Mouse (Mus musculus): Measurements from ENCODE around the gene Tmem235.

Gene Tmem235

GRCm38 (mm10) chr11:117865988-117866387 lies 5.4 kb downstream of the Tmem235 start:
- no peak for DNase-seq (ENCODE audit: low spot score)

GRCm38 (mm10) chr11:117870688-117871365 lies 10.3 kb downstream of the Tmem235 start:
- peak; percentile 65 for DNase-seq (ENCODE audit: low spot score)

- DNase-seq (ENCODE audit: low spot score), result no peak
Observed at GRCm38 (mm10) chr11:117871376-117871775, 10.8 kb downstream of the Tmem235 start.

- DNase-seq (ENCODE audit: low spot score), result no peak
Observed at GRCm38 (mm10) chr11:117871911-117872584, 11.5 kb downstream of the Tmem235 start.

- peak; percentile 71 for DNase-seq (ENCODE audit: low spot score)
Observed at GRCm38 (mm10) chr11:117872861-117873608, 12.5 kb downstream of the Tmem235 start, which contains the start of gene Tha1. Tha1 (minus strand) TSS chr11:117873481.

GRCm38 (mm10) chr11:117874419-117874818 lies 13.9 kb downstream of the Tmem235 start:
- no peak for DNase-seq (ENCODE audit: low spot score)

- DNase-seq (ENCODE audit: low spot score), result no peak
Observed at GRCm38 (mm10) chr11:117875681-117876080, 15.1 kb downstream of the Tmem235 start.

- DNase-seq (ENCODE audit: low spot score), result no peak
Observed at GRCm38 (mm10) chr11:117877917-117878745, 17.6 kb downstream of the Tmem235 start.

- DNase-seq (ENCODE audit: low spot score), result no peak
Observed at GRCm38 (mm10) chr11:117878892-117879291, 18.3 kb downstream of the Tmem235 start.

GRCm38 (mm10) chr11:117879676-117880075 lies 19.1 kb downstream of the Tmem235 start:
- no peak for DNase-seq (ENCODE audit: low spot score)

GRCm38 (mm10) chr11:117880336-117880976 lies 19.9 kb downstream of the Tmem235 start:
- DNase-seq (ENCODE audit: low spot score), result no peak

- no peak for DNase-seq (ENCODE audit: low spot score)
Observed at GRCm38 (mm10) chr11:117880977-117881358, 20.4 kb downstream of the Tmem235 start.

- no peak for DNase-seq (ENCODE audit: low spot score)
Observed at GRCm38 (mm10) chr11:117881787-117882186, 21.2 kb downstream of the Tmem235 start.

GRCm38 (mm10) chr11:117882208-117882607 lies 21.7 kb downstream of the Tmem235 start:
- no peak for DNase-seq (ENCODE audit: low spot score)

GRCm38 (mm10) chr11:117886000-117886399 lies 25.4 kb downstream of the Tmem235 start:
- no peak for DNase-seq (ENCODE audit: low spot score)

GRCm38 (mm10) chr11:117888168-117888852 lies 27.8 kb downstream of the Tmem235 start:
- DNase-seq (ENCODE audit: low spot score), result no peak

GRCm38 (mm10) chr11:117888853-117889822 lies 28.6 kb downstream of the Tmem235 start:
- DNase-seq (ENCODE audit: low spot score), result no peak

- DNase-seq (ENCODE audit: low spot score), result no peak
Observed at GRCm38 (mm10) chr11:117889887-117890340, 29.4 kb downstream of the Tmem235 start.

GRCm38 (mm10) chr11:117890519-117891282 lies 30.1 kb downstream of the Tmem235 start:
- no peak for DNase-seq (ENCODE audit: low spot score)

Measured in urinary bladder, postnatal 25 days (tissue).